Mouse (Mus musculus) cortical plate, adult 2 months (tissue): Measurements from ENCODE around the gene Lamc2.

Source experiments
- CTCF ChIP-seq: fragments of 200-500 bp; IDR thresholded peaks from 2 replicates; pipeline ENCODE4 v1.5.1; 2011; ENCODE audit warnings: mild to moderate bottlenecking, control low read depth, low read length; ENCODE audit not compliant: insufficient read depth; ENCODE audit errors: extremely low read depth
- POLR2A ChIP-seq: fragments of 200-500 bp; IDR thresholded peaks from 2 replicates; pipeline ENCODE4 v1.6.1; 2011; ENCODE audit warnings: mild to moderate bottlenecking, low read length, control low read depth; ENCODE audit not compliant: insufficient read depth; ENCODE audit errors: extremely low read depth

- no peak for TF ChIP-seq CTCF
- no peak for TF ChIP-seq POLR2A
Measured at GRCm38 (mm10) chr1:153172291-153172731, 13.9 kb downstream of the Lamc2 start.
